Mouse (Mus musculus) macrophage (primary cell): Measurements from ENCODE around the gene Syt15. TPM values are rescaled to one million over a fixed set of nuclear protein-coding genes. Genes with fewer than 3 reads are reported as not detected.

ENCODE experiments used
- H3K27ac ChIP-seq: fragments of 350-480 bp; formaldehyde crosslinking; 2 replicates; pipeline ENCODE4 v1.9.0; 2021
- H3K36me3 ChIP-seq: fragments of 350-480 bp; formaldehyde crosslinking; 2 replicates; pipeline ENCODE4 v1.9.0; 2021; ENCODE audit errors: inconsistent target
- H3K4me3 ChIP-seq: fragments of 350-480 bp; formaldehyde crosslinking; 2 replicates; pipeline ENCODE4 v1.9.0; 2021; ENCODE audit errors: inconsistent target
- H3K79me2 ChIP-seq: fragments of 350-480 bp; formaldehyde crosslinking; 2 replicates; pipeline ENCODE4 v1.9.0; 2021; ENCODE audit errors: inconsistent target
- WGBS: methylation state at CpG from one replicate; pipeline ENCODE4 v1.1.7; 2026; ENCODE audit warnings: inconsistent platforms; ENCODE audit not compliant: missing documents; 5-methylcytosine and 5-hydroxymethylcytosine counted together
- polyA plus RNA-seq: library from polyadenylated mRNA; stranded (reverse); fragments of 250-400 nt; gene quantifications from 3 replicates; pipeline ENCODE4 v1.2.4, GENCODE M21; 2018; ENCODE audit warnings: inconsistent platforms
- total RNA-seq, 78 experiments: library from RNA; depleted of rRNA; stranded (reverse); fragments of 250-400 nt; gene quantifications; 1 replicate in 9 of 78; 2 replicates in 24 of 78; 3 replicates in 43 of 78; 4 replicates in 2 of 78; pipeline ENCODE4 v1.2.4; 2018; ENCODE audit warnings: inconsistent platforms in 56 of 78

Syt15 gene
- total RNA-seq (2018; cell fraction: chromatin; rRNA removed) = not detected
- total RNA-seq (2018; cell fraction: cytosol; rRNA removed) = not detected
- not detected for total RNA-seq (2018; cell fraction: nucleus; rRNA removed)
- not detected in 3 replicates for polyA plus RNA-seq

DNA sequence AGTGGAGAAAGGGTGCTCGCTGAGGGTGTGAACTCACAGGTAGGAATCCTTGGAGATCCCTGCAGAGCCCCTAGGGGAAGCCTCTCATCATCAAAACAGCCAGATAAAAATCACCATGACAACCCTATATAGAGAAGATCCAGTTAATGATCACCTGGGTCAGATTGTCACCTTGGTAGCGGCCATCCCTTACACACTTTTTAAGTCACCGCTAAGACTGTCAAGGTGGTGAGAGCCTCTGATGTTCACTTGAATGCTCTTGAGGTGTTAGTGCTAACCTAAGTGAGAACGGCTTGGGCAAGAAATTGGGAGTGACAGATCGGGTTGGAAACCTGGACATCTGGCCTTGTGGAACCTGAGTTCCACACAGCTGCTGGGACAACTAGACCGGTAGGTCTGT lies at the start of gene Syt15:
TSS of gene Syt15 (plus strand) at position 301 of the 400 bp plus-strand sequence.
- WGBS = 71% methylated on average over 6 of the region's 6 CpGs
- Histone ChIP-seq H3K79me2 (no peaks in the 10 kb centered on the region), H3K27ac (no peak within 1 kb of the TSS), H3K36me3 (no peaks in the 10 kb centered on the region), H3K4me3 (no peak within 1 kb of the TSS)

DNA sequence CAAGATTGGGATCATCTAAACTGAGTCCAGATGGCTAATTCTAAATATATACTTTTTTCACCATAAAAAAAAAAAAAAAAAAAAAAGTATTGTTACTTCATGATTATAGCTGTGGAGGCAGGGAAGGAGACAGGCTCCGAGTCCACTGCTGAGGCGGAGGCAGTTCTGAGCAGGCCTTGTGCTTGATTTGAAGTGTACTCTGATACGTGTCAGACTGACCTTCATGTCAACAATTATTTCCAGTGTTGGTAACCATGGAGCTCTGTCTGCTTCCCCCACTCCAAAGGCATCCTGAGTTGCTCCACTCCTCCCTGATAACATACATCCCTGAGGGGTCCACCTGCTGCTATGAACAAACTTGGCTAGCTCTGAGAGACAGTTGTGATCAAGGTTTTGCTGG lies 48.3 kb upstream of the Syt15 start:
- no peak overlapping the region for H3K27ac ChIP-seq
- H3K79me2 ChIP-seq = no peaks in the 10 kb centered on the region
- WGBS = 89% methylated on average over 3 of the region's 3 CpGs
- no peak overlapping the region for H3K4me3 ChIP-seq
- no peaks in the 10 kb centered on the region for H3K36me3 ChIP-seq

DNA sequence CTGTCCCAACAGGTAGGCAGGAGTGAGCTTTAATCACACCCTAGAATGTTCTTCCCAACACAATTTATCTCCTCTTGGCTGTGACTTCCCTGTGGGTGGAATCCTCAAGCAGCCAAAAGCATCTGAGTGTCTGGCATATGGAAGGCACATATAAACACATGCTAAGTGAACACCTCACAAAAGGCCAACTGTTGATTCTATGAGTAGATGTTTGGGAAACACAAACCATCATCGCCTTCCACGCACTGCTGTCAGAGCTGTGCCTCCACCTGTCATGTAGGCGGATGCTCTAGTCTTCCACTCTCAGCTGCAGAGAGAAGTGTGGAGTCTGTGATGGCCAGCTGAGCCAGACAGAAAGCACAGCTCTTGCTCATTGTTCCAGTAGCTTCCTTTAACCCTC lies 40.0 kb upstream of the Syt15 start:
- H3K79me2 ChIP-seq = no peaks in the 10 kb centered on the region
- no peaks in the 10 kb centered on the region for H3K36me3 ChIP-seq
- no peak overlapping the region for H3K4me3 ChIP-seq
- WGBS = 91% methylated on average over 3 of the region's 3 CpGs
- H3K27ac ChIP-seq = no peak overlapping the region

DNA sequence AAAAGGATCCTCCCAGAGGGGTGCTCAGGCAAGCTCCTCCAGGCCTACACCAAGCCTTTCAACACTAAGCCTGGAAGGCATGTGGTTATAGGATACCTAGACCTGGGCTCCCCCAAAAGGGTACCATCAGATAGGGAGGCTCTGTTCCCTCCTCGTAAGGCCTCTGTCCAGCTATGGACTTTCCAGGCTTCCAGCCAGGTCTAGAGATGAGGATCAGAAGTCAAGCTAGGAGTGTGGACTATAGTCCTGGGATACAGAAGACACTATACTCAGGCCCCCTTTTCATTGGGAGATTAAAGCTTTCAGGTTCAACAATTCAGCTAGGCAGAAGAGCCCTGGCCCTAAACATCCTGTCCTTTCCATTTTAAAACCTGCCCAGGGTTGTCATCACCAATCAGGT lies 36.3 kb upstream of the Syt15 start:
- H3K79me2 ChIP-seq = no peaks in the 10 kb centered on the region
- H3K4me3 ChIP-seq = no peak overlapping the region
- no peak overlapping the region for H3K27ac ChIP-seq
- no peaks in the 10 kb centered on the region for H3K36me3 ChIP-seq
- whole genome bisulfite sequencing = 76% methylated on average over 1 of the region's 1 CpGs

DNA sequence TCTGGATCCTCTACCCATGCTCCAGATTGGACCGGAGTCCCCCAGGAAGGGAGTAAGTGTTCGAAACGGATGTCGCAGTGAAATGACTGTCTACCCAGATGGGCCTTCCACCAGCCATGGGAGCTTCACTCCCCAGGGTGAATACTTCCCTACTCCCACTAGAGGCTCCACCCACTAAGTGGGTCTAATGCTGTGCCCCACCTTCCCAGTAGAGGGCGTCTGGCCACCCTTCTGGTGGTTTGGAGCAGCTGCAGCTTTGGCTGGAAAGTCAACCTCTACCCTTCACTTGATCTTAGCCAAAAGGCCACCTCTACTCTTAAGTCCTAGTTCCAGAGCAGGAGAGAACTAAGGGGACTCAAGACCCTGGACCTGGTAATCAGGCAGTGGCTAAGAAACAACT lies 30.8 kb upstream of the Syt15 start:
- Histone ChIP-seq H3K4me3 (no peak overlapping the region), H3K36me3 (no peaks in the 10 kb centered on the region), H3K27ac (no peak overlapping the region), H3K79me2 (no peaks in the 10 kb centered on the region)
- WGBS = 72% methylated on average over 5 of the region's 5 CpGs

DNA sequence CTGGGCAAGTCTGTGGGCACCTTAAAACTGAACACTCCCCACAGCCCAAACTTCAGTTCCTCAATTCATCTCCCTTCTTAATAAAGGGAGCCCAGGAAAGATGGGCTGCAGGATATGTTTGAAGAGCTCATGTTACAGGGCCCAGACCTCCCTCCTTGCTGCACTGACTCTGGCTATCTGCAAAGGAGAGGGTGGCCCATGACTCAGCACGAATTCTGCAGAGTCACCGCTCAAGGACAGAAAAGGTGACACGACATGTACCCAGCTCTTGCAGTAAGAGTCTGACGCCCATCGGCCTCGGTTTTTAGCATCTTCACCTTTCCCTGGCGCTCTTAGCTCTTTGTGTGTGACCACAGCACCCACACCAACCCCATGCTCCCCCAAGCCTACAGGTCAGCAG lies 29.0 kb upstream of the Syt15 start:
- no peaks in the 10 kb centered on the region for H3K79me2 ChIP-seq
- WGBS = 73% methylated on average over 7 of the region's 7 CpGs
- no peaks in the 10 kb centered on the region for H3K36me3 ChIP-seq
- H3K27ac ChIP-seq = no peak overlapping the region
- no peak overlapping the region for H3K4me3 ChIP-seq

DNA sequence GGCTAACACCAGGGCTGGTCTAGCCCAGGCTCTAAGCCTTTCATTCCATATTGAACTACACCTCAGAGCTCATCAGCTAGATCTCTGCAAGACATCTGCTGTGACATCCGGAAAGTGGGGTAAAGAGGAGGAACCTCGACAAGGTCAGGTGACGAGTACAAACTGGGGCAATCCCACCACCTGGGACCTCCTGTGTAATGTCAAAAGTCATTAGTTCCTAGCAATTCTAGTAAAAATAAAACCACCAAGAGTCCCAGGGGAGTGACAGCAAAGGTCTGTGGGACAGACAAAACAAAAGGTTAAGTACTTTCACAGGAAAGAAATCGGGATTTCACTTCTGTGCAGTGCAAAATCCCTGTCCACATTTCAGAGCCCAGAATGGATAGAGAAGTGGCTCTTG lies 25.5 kb upstream of the Syt15 start:
- whole genome bisulfite sequencing = 78% methylated on average over 4 of the region's 4 CpGs
- H3K36me3 ChIP-seq = no peaks in the 10 kb centered on the region

DNA sequence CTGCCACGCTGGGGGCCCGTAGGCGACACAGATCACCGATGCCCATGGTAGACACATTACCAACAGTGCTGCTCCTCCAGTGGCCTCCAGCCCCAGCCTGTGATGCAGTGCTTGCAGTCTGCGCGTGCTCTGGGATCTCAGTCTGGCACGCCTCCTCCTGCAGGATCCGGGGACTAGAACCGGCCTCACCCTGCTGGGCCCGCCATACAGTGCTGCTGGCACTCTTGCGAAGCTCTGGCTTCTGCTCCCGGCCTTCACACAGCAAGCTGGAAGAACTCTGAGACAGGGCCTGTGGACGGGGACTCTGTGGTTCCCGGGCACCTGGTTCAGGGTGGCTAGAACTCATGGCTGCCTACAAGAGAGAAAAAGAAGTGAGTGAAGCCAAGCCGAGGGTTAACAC lies 23.9 kb upstream of the Syt15 start:
- H3K4me3 ChIP-seq = no peak overlapping the region
- WGBS = 95% methylated on average over 15 of the region's 15 CpGs
- no peaks in the 10 kb centered on the region for H3K36me3 ChIP-seq
- H3K27ac ChIP-seq = no peak overlapping the region
- H3K79me2 ChIP-seq = no peaks in the 10 kb centered on the region

More for the DNA sequence above, 25.5 kb upstream of the Syt15 start:
- Histone ChIP-seq H3K27ac (no peak overlapping the region), H3K4me3 (no peak overlapping the region), H3K79me2 (no peaks in the 10 kb centered on the region)

DNA sequence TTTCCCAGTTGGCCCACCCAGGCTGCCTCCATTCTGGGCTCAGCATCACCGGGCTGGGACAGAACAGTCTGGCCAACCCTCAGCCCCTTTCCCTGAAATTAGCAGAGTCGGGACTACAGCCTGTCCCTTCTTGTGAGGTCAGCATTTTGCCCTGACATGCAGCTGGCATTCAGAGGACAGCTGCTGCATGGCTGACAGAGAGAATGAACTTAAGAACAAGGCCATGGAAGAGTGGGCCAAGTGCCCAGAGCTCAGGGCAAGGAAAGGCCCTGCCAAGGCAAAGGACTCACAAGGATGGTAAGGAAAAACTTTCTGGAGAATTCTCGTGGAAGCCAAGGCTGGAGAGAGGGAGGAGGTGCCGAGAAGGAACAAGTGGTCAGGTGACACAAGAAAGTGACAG lies 22.7 kb upstream of the Syt15 start:
- Histone ChIP-seq H3K79me2 (no peaks in the 10 kb centered on the region), H3K27ac (no peak overlapping the region), H3K36me3 (no peaks in the 10 kb centered on the region), H3K4me3 (no peak overlapping the region)
- WGBS = 85% methylated on average over 4 of the region's 4 CpGs

DNA sequence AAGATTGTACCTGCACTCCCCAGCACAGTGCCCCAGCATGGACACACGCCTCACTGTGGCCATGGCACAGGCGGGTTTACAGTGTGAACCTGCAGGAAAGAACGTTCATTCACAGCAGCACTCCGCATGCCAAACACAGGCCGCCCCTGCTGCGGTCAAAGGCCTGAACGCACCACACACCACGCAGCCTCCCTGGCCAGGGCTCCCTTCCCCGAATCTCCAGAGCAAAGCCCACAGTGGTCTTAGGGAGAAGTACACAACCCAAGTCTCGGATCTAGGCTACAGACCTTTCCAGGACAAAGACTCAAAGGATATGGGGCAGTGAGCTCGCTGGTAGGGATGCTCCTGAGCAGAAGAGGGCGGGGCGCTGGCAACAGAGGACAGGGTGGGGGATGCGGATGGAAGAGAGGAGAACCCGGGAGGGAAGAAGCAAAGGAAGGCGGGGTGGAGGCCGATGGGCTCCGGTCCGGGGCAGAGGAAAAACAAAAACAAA lies 18.6 kb upstream of the Syt15 start:
- H3K27ac ChIP-seq = no peak overlapping the region
- H3K79me2 ChIP-seq = no peaks in the 10 kb centered on the region
- no peak overlapping the region for H3K4me3 ChIP-seq
- no peaks in the 10 kb centered on the region for H3K36me3 ChIP-seq
- WGBS = 14% methylated on average over 19 of the region's 19 CpGs

DNA sequence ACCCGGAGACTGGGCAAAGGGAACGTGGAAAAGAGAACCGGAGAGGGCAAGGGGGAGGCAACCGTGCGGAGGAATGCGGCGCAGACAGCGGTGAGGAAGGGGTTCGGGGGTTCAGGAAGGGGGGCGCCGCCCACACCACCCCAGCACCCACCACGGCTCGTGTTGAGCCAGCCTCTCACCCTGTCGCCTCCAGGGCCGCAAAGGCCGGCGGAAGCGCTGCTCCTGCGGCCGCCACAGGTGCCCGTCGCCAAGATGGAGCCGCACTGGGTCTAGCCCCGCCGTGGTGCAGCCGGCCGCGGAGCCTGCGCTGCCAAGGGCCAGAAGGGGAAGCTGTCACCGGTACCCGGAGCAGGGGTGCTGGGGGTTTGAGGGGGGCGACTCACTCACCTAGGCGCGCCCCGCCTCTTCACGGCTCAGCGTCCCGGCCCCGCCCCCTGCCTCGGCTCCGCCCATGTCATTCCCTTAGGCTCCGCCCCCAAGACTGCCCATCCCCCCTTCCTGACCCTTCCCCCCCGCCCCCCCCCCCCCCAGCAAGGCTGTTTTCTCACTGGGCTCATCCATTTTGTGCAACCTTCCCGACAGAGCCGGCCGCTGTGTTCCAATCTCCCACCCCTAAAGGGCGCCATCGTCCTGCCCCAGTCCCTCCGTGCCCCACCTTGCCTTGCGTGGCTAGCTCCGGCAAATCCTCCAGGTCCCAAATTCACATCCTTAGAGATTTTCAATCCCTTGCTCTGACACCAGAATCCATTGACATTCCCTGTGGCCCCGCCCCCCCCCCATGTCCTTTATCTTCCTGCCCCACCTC lies 18.0 kb upstream of the Syt15 start, which contains the start of gene Gprin2:
TSS of gene Gprin2 (minus strand) at position 423 of the 805 bp plus-strand sequence.
- no peaks in the 10 kb centered on the region for H3K79me2 ChIP-seq
- 15% methylated on average over 40 of the region's 52 CpGs for WGBS
- no peak within 1 kb of the TSS for H3K27ac ChIP-seq
- no peaks in the 10 kb centered on the region for H3K36me3 ChIP-seq
- no peak within 1 kb of the TSS for H3K4me3 ChIP-seq

DNA sequence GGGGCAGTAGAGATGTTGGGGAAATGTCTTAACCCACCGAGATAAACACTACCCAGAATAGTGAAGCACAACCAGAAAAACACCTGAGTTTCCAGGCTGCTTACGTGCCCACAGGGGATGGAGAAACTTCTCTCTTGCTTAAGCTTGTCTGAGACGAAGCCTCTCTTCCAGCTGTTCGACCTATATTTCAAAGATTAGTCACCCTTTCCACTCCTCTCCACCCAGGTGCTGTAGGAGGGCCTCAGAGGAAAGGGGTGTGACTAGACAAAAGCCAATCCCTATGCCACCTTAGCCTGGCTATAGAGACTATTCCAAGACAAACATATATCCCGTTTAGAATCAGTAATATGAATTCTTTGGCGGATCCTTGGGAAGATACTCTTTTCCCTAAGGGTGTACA lies 11.4 kb upstream of the Syt15 start:
- WGBS = 73% methylated on average over 6 of the region's 6 CpGs

DNA sequence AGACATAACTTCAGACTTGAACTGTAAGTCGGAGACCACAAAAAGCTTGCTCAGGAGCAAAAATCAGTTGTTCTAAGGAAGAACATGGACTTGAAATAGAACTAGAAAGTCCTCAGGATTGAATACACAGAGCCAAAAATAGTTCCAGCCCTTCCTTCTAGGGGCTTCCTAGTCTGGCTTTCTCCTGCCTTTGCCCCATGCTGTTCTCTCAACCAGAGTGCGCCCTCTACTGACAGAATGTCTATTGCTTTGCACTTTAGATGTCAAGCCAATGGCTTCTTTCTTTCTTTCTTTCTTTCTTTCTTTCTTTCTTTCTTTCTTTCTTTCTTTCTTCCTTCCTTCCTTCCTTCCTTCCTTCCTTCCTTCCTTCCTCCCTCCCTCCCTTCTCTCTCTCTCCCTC lies 10.7 kb upstream of the Syt15 start:
- Histone ChIP-seq H3K4me3 (no peak overlapping the region), H3K36me3 (no peaks in the 10 kb centered on the region), H3K27ac (no peak overlapping the region), H3K79me2 (no peaks in the 10 kb centered on the region)
- 51% methylated on average over 2 of the region's 2 CpGs for WGBS

More for the DNA sequence above, 11.4 kb upstream of the Syt15 start:
- H3K36me3 ChIP-seq = no peaks in the 10 kb centered on the region
- no peak overlapping the region for H3K4me3 ChIP-seq
- no peaks in the 10 kb centered on the region for H3K79me2 ChIP-seq
- H3K27ac ChIP-seq = no peak overlapping the region

DNA sequence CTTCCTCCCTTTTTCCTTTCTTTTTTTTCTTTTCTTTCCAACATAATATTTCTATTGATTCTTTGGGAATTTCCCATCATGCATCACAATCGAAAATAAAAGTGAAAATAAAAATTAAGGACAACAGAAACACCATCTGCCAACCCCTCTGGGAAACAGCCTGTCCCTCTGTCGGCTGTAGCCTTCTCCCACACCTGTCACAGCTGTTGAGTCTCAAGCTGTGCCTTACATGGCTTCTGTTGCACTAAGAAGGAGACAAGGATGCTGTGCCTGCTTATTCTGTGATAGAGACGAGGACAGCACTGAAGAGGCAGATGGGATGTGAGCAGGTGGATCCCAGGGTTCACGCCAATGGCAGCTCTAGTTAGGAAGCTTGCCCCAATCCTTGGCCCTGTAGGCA lies 10.3 kb upstream of the Syt15 start:
- no peaks in the 10 kb centered on the region for H3K79me2 ChIP-seq
- no peak overlapping the region for H3K4me3 ChIP-seq
- no peaks in the 10 kb centered on the region for H3K36me3 ChIP-seq
- 70% methylated on average over 4 of the region's 4 CpGs for WGBS
- no peak overlapping the region for H3K27ac ChIP-seq

DNA sequence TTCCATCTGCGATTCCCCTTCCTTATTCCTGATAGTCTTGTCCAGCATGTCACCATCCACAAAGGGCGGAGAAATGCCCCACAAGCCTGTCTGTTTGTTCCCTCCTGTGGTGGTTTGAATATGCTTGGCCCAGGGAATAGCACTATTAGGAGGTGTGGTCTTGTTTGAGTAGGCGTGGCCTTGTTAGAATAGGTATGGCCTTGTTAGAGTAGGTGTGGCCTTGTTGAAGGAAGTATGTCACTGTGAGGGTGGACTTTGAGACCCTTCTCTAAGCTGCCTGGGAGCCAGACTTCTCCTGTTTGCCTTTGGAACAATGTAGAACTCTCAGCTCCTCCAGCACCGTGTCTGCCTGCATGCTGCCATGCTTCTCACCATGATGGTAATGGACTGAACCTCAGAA lies 9.5 kb upstream of the Syt15 start:
- Histone ChIP-seq H3K27ac (no peak overlapping the region), H3K4me3 (no peak overlapping the region), H3K79me2 (no peaks in the 10 kb centered on the region), H3K36me3 (no peaks in the 10 kb centered on the region)
- 93% methylated on average over 4 of the region's 4 CpGs for WGBS
